Mouse (Mus musculus): ENCODE measurements around the gene Smc3. TPM values are rescaled to one million over a fixed set of nuclear protein-coding genes. Genes with fewer than 3 reads are reported as not detected.

Gene Smc3
- polyA plus RNA-seq, 1 experiment from 2014 or later: 60.2 TPM

DNA sequence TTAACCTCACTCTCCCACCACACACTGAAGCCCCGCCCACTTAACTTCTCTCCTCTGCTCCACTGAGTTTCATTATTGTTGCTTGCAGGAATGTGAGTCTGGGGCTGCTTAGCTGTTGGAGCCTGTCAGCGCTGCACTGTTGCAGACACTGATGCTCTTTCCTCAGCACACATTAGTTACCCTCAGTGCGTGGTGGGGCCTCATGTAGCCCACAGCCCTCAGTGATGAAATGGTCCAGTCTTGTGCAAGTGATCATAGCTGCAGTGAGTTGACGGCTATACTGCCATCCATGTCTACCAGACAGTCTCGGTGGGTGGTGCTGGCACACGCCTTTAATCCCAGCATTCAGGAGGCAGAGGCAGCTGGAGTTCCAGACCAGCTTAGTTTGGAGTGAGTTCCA lies 8.7 kb downstream of the Smc3 start:
- ATAC-seq (peak; percentile 51), DNase-seq (ENCODE audit: low read depth, low spot score) (no peak)
- in situ Hi-C loops (cut with MboI; ENCODE audit: low pct_unique_long_range_greater_than_20kb): no loop called here
- ChIA-PET CTCF (interaction anchor here (1.9 kb wide), 1 partner anchor 14 kb away, joined by 5 read pairs; no protein-coding TSS in a partner anchor), POLR2A (no interaction called here)
- no peak for TF ChIP-seq CTCF (IDR thresholded peaks at IDR 0.05)
- no peaks in the 10 kb centered on the region for H3K27me3 ChIP-seq

DNA sequence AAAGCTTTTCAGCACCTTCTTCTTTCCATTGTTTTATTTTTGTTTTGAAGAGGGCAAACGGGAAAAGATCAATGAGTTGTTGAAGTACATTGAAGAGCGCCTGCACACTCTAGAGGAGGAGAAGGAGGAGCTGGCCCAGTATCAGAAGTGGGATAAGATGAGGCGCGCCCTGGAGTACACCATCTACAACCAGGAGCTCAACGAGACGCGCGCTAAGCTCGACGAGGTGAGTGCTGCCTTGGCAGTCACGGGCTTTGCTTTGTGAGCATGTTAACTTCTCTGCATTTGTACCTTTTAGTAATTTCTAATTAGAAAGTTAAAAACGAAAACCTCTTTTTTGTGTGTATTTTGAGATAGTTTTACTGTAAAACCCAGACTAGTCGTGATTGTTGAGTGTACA lies 21.5 kb downstream of the Smc3 start:
- in situ Hi-C loops (cut with MboI; ENCODE audit: low pct_unique_long_range_greater_than_20kb): no loop called here
- CTCF ChIA-PET: no interaction called here
- DNase-seq (ENCODE audit: low read depth, low spot score): no peak
- POLR2A ChIA-PET: interaction anchor here (0.8 kb wide), 1 partner anchor 10 kb away, joined by 5 read pairs; no protein-coding TSS in a partner anchor
- ATAC-seq: no peak
- H3K27me3 ChIP-seq: no peaks in the 10 kb centered on the region
- TF ChIP-seq CTCF (IDR thresholded peaks at IDR 0.05): no peak

DNA sequence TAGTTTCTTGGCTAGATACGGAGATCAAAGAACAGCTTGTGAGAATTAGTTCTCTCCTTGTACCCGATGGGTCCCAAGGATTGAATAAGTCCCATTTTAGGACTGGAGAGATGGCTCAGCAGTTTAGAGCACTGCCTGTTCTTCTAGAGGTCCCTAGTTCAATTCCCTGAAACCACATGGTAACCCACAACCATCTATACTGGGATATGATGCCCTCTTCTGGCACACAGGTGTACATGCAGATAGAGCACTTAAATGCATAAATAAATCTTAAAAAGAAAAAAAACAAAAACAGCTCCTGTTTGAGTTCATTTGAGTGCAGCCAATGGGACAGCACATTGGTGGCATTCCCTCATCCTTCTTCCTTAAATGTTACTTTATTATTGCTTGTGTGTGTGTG lies 37.8 kb downstream of the Smc3 start:
- ATAC-seq: no peak
- peak; percentile 47 for TF ChIP-seq CTCF (IDR thresholded peaks at IDR 0.05)
- no peaks in the 10 kb centered on the region for H3K27me3 ChIP-seq
- no peak for DNase-seq (ENCODE audit: low read depth, low spot score)
- ChIA-PET POLR2A (interaction anchor here (0.7 kb wide), 1 partner anchor 80 kb away, joined by 8 read pairs; no protein-coding TSS in a partner anchor), CTCF (interaction anchor here (0.9 to 1.9 kb wide), 9 partner anchors 9 to 244 kb away, joined by 3 to 12 read pairs (median 4); partner anchors contain the start of gene Smc3)
- in situ Hi-C loops (cut with MboI; ENCODE audit: low pct_unique_long_range_greater_than_20kb): no loop called here

DNA sequence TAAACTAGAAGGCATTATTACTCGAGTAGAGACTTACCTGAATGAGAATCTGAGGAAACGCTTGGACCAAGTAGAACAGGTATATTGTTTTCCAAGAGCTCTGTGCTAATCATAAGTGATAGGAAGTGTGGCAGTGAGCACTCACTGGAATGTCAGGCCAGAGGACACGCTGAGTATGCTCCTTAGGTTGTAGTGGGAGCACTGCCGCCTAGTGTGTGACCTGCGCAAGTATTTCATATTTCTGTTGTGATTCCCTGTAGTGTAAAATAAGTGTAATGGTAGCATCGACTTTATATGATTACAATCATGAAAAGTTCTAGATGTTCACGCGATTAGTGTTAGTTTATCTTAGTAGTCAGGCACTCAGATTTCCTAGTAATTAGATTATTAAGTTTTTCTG lies 38.5 kb downstream of the Smc3 start:
- in situ Hi-C loops (cut with MboI; ENCODE audit: low pct_unique_long_range_greater_than_20kb): no loop called here
- no peak for DNase-seq (ENCODE audit: low read depth, low spot score)
- peak; percentile 67 for TF ChIP-seq CTCF (IDR thresholded peaks at IDR 0.05)
- no peak for ATAC-seq
- POLR2A ChIA-PET: no interaction called here
- H3K27me3 ChIP-seq: no peaks in the 10 kb centered on the region
- CTCF ChIA-PET: interaction anchor here (0.9 to 1.9 kb wide), 8 partner anchors 8 to 122 kb away, joined by 3 to 12 read pairs (median 4); partner anchors contain the start of gene Smc3

DNA sequence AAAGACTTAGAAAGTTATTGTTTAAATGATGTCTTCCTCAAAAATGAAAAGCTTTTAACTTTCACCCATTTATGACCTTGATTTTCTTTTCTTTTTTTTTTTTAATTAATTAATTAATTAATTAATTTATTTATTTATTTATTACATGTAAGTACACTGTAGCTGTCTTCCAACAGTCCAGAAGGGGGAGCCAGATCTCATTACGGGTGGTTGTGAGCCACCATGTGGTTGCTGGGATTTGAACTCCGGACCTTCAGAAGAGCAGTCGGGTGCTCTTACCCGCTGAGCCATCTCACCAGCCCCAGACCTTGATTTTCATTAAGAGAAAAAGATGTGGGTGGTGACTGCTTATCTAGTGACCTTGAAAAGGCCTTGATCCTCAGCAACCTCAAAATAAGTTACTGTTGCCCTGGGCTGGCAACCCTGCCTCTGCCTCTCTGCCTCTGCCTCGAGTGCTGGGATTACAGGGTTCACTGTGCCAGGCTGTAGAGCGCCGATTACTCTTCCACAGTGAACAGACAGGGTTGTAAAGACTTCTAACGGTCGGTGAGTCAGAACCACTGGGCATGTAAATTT lies 43.9 kb downstream of the Smc3 start:
- no peak for DNase-seq (ENCODE audit: low read depth, low spot score)
- in situ Hi-C loops (cut with MboI; ENCODE audit: low pct_unique_long_range_greater_than_20kb): loop anchor here (5.0 to 10.0 kb wide), 3 partner anchors 252 to 1421 kb away; partner anchors contain the start of gene Smndc1
- H3K27me3 ChIP-seq: no peaks in the 10 kb centered on the region
- TF ChIP-seq CTCF (IDR thresholded peaks at IDR 0.05): peak; percentile 50
- ATAC-seq: no peak
- CTCF ChIA-PET: interaction anchor here (0.9 to 1.0 kb wide), 3 partner anchors 10 to 44 kb away, joined by 3 to 4 read pairs (median 3); partner anchors contain the start of gene Smc3
- POLR2A ChIA-PET: no interaction called here

DNA sequence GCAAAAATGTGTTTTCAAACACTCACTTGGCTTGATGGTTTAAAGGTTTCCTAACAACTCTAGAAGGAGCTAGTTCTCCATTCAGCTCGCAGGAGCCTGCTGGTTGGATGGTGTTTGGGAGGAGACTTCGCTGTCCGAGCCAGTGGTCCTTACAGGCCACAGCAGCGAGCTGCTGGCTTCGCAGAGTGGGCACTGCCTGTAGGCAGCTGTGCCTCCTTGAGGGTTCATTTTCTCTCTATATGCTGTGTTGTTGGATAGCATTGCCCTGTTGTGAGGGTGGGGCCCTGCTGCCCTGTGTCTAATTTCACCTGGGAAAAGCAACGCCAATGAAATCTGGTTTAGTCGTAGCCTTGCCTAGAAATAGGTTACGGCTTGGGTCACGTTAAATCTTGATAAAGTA lies 47.1 kb downstream of the Smc3 start:
- no peak for ATAC-seq
- ChIA-PET CTCF (interaction anchor here (0.9 to 5.2 kb wide), 6 partner anchors 9 to 115 kb away, joined by 3 to 41 read pairs (median 4); partner anchors contain the start of gene Smc3), POLR2A (no interaction called here)
- in situ Hi-C loops (cut with MboI; ENCODE audit: low pct_unique_long_range_greater_than_20kb): loop anchor here (10.0 kb wide), 2 partner anchors 288 to 1418 kb away; no protein-coding TSS in a partner anchor
- no peak for DNase-seq (ENCODE audit: low read depth, low spot score)
- no peaks in the 10 kb centered on the region for H3K27me3 ChIP-seq
- no peak for TF ChIP-seq CTCF (IDR thresholded peaks at IDR 0.05)

DNA sequence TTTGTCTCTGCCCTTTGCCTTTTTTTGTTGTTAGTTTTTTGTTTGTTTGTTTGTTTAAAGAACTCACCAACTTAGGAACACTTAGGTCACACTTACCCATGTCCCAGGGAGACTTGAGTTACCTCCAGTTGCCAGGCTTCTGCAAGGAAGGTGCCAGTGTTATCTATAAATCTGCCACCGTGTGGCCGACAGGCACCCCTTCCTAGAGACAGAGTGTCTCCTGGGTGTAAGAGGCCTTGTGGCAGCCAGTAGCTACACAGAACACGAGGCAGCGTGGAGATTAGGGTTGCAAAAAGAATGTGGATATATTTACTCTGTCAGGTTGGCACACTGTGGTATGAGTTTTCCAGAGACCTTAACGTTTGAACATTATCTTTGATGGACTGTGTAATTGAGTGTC lies 47.9 kb downstream of the Smc3 start:
- ATAC-seq (no peak), DNase-seq (ENCODE audit: low read depth, low spot score) (no peak)
- ChIA-PET POLR2A (interaction anchor here (1.3 kb wide), 1 partner anchor 116 kb away, joined by 3 read pairs; no protein-coding TSS in a partner anchor), CTCF (interaction anchor here (0.6 to 5.2 kb wide), 21 partner anchors 9 to 284 kb away, joined by 3 to 41 read pairs (median 4); partner anchors contain the start of gene Smc3)
- H3K27me3 ChIP-seq: no peaks in the 10 kb centered on the region
- TF ChIP-seq CTCF (IDR thresholded peaks at IDR 0.05): no peak
- in situ Hi-C loops (cut with MboI; ENCODE audit: low pct_unique_long_range_greater_than_20kb): loop anchor here (10.0 kb wide), 2 partner anchors 287 to 1417 kb away; no protein-coding TSS in a partner anchor

DNA sequence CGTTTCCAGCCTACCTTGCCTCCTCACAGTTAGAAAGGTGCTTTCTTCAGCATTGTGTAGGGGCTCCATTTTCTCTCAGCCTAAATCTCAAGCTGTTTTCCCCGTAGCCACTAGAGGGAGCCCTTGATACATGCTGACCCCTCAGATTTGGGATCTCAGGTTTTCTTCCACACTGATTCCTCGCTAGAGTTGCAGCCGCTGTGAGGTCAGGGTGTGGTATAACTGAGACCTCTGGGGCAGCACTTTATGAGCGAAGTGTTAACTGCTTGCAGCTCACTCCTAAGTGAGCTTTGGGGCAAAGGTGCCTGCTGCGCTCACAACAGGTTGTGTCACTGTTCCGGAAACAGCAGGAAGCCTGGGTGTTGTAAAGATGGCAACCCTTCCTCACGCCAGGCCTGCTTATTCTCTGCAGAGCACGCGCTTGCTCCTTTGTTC lies 48.6 kb downstream of the Smc3 start:
- ChIA-PET POLR2A (interaction anchor here (0.9 to 1.3 kb wide), 2 partner anchors 114 to 115 kb away, joined by 3 read pairs; no protein-coding TSS in a partner anchor), CTCF (interaction anchor here (0.6 to 5.2 kb wide), 20 partner anchors 10 to 283 kb away, joined by 3 to 41 read pairs (median 4); no protein-coding TSS in a partner anchor)
- ATAC-seq (peak; percentile 31), DNase-seq (ENCODE audit: low read depth, low spot score) (peak; percentile 27)
- no peaks in the 10 kb centered on the region for H3K27me3 ChIP-seq
- in situ Hi-C loops (cut with MboI; ENCODE audit: low pct_unique_long_range_greater_than_20kb): loop anchor here (10.0 kb wide), 2 partner anchors 286 to 1416 kb away; no protein-coding TSS in a partner anchor
- peak; percentile 96 for TF ChIP-seq CTCF (IDR thresholded peaks at IDR 0.05)

DNA sequence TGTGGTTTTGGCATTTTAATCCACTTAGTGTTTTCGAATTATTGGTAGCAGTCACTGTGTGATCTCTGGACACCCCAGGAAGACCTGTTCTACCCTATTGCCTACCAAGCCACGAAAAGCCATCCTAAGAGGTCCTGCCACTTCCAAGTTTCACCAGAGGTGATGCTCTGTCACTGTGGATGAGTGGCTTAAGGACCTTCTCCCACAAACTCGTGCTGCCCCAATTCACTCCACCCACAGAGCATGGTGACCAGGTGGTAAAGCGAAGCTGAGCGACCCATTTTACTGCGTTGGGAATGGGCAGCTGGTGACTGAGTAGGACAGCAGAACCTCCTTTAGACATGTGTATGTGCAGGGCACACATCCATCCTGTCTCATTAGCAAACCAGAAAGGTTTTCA lies 49.2 kb downstream of the Smc3 start:
- TF ChIP-seq CTCF (IDR thresholded peaks at IDR 0.05): no peak
- H3K27me3 ChIP-seq: no peaks in the 10 kb centered on the region
- CTCF ChIA-PET: interaction anchor here (1.2 to 5.2 kb wide), 17 partner anchors 11 to 283 kb away, joined by 4 to 41 read pairs (median 5); no protein-coding TSS in a partner anchor
- DNase-seq (ENCODE audit: low read depth, low spot score) (no peak), ATAC-seq (no peak)
- POLR2A ChIA-PET: interaction anchor here (0.6 to 1.0 kb wide), 3 partner anchors 112 to 205 kb away, joined by 3 read pairs; no protein-coding TSS in a partner anchor
- in situ Hi-C loops (cut with MboI; ENCODE audit: low pct_unique_long_range_greater_than_20kb): loop anchor here (10.0 kb wide), 2 partner anchors 285 to 1415 kb away; no protein-coding TSS in a partner anchor

DNA sequence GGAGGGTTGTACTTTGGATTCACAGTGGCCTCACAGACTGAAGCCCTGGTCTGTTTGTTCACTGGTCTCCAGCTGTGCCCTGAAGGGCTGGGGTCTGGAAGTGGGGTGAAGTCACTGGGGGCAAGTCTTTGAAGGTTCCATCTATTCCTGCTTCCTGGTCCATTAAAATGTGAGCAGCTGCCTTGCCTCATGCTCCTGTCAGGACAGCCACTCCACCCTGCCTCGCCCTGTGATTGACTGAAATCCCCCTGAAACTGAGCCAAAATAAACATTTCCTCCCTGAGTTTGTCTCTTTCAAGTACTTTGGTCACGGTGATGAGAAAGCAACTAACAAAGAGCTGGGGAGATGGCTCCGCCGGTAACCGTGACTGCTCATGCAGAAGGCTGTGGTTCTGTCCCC lies 49.6 kb downstream of the Smc3 start:
- ChIA-PET CTCF (interaction anchor here (0.7 to 5.2 kb wide), 12 partner anchors 11 to 294 kb away, joined by 3 to 41 read pairs (median 8); partner anchors contain the start of genes Bbip1 and Shoc2), POLR2A (interaction anchor here (0.6 to 1.0 kb wide), 2 partner anchors 111 to 204 kb away, joined by 3 read pairs; no protein-coding TSS in a partner anchor)
- H3K27me3 ChIP-seq: no peaks in the 10 kb centered on the region
- DNase-seq (ENCODE audit: low read depth, low spot score) (peak; percentile 92), ATAC-seq (peak; percentile 9)
- no peak for TF ChIP-seq CTCF (IDR thresholded peaks at IDR 0.05)
- in situ Hi-C loops (cut with MboI; ENCODE audit: low pct_unique_long_range_greater_than_20kb): loop anchor here (5.0 to 10.0 kb wide), 4 partner anchors 77 to 1415 kb away; no protein-coding TSS in a partner anchor

All from Patski (cell line).